Mouse (Mus musculus): ENCODE data around the gene Fads3. TPM values are rescaled to one million over a fixed set of nuclear protein-coding genes. Genes with fewer than 3 reads are reported as not detected.
A peak's percentile ranks its signal among the peaks of the same experiment; 100 is the strongest.

The Fads3 gene
- polyA plus RNA-seq, 1 experiment from 2014 or later, result 7.3 TPM

DNA sequence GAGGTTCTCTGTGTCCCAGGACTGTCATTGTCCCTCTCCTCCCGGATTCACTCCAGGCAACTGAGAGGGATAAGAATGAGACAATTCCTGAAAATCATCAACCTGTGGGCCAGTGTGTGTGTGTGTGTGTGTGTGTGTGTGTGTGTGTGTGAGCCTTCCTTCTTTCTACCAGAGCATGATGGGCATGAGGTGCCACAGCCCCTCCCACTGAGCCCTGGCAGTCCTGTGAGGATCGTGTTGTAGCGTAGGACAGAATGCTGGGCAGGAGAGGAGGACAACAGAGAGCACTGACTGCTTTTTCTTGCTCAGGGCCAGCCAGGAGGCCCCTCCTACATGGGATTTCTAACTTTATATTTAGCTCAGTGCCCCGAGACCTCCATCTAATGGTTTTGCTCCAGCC is 1.4 kb downstream of the Fads3 start:
- Histone ChIP-seq H3K4me1 (ENCODE audit: control insufficient read depth, low read depth, low read length) (peaks cover 61% of the 10 kb centered on the region), H3K27me3 (ENCODE audit: control insufficient read depth, insufficient read depth, low read depth, low read length) (peaks cover 2% of the 10 kb centered on the region; the same call in 1 of the 2 replicates), H3K4me3 (ENCODE audit: low read depth, low read length) (0 out of 2 replicates have a peak overlapping the region, but pooled peaks have one; percentile 65), H3K9me3 (replicated peaks; ENCODE audit: control insufficient read depth, low read length) (no peaks in the 10 kb centered on the region), H3K27ac (ENCODE audit: low read length) (no peak overlapping the region), H3K4me2 (ENCODE audit: low read depth, low read length) (peak overlapping the region; percentile 87), H3K36me3 (ENCODE audit: control insufficient read depth, insufficient read depth) (no peaks in the 10 kb centered on the region), H3K9ac (ENCODE audit: low read depth, low read length) (no peak overlapping the region)
- 77% methylated on average over 4 of the region's 4 CpGs for WGBS (ENCODE audit: insufficient replicate concordance)
- no peak for ATAC-seq (ENCODE audit: low read depth)

GRCm38 (mm10) chr19:10043643-10044042 is 2.3 kb downstream of the Fads3 start:
- Histone ChIP-seq H3K4me1 (ENCODE audit: control insufficient read depth, low read depth, low read length) (peaks cover 58% of the 10 kb centered on the region), H3K9me3 (replicated peaks; ENCODE audit: control insufficient read depth, low read length) (no peaks in the 10 kb centered on the region), H3K27ac (ENCODE audit: low read length) (no peak overlapping the region; the same call in 1 of the 2 replicates), H3K4me3 (ENCODE audit: low read depth, low read length) (no peak overlapping the region), H3K4me2 (ENCODE audit: low read depth, low read length) (no peak overlapping the region), H3K27me3 (ENCODE audit: control insufficient read depth, insufficient read depth, low read depth, low read length) (peaks cover 2% of the 10 kb centered on the region; the same call in 1 of the 2 replicates), H3K36me3 (ENCODE audit: control insufficient read depth, insufficient read depth) (no peaks in the 10 kb centered on the region), H3K9ac (ENCODE audit: low read depth, low read length) (no peak overlapping the region)
- no peak for ATAC-seq (ENCODE audit: low read depth)

DNA sequence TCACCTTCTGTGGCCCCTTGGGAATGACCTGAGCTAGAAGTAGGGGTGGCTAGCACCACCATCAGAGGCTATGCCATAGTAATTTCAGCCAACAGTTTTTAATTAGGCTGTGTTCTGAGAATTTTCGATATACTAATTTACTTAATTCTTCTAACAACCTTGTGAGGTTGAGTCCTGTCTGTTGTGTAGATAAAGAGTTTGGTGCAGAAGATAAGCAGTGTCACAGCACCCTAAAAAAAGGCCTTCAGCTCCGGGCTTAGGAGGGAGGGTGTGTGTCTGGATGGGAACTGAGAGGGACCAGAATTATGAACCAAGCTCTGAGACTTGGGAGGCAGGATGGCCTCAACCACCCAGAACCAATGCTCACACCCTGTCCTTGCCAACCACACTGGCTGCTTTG is 4.3 kb downstream of the Fads3 start:
- WGBS (ENCODE audit: insufficient replicate concordance), result 28% methylated on average over 2 of the region's 2 CpGs
- Histone ChIP-seq H3K27ac (ENCODE audit: low read length) (no peak overlapping the region), H3K4me3 (ENCODE audit: low read depth, low read length) (no peak overlapping the region), H3K36me3 (ENCODE audit: control insufficient read depth, insufficient read depth) (no peaks in the 10 kb centered on the region), H3K4me1 (ENCODE audit: control insufficient read depth, low read depth, low read length) (peaks cover 55% of the 10 kb centered on the region), H3K27me3 (ENCODE audit: control insufficient read depth, insufficient read depth, low read depth, low read length) (peaks cover 2% of the 10 kb centered on the region; the same call in 1 of the 2 replicates), H3K9me3 (replicated peaks; ENCODE audit: control insufficient read depth, low read length) (no peaks in the 10 kb centered on the region), H3K9ac (ENCODE audit: low read depth, low read length) (no peak overlapping the region), H3K4me2 (ENCODE audit: low read depth, low read length) (no peak overlapping the region)
- no peak for ATAC-seq (ENCODE audit: low read depth)

GRCm38 (mm10) chr19:10046346-10046745 is 5.0 kb downstream of the Fads3 start:
- H3K4me1 ChIP-seq (ENCODE audit: control insufficient read depth, low read depth, low read length), result peaks cover 49% of the 10 kb centered on the region
- no peak overlapping the region for H3K27ac ChIP-seq (ENCODE audit: low read length)
- H3K4me3 ChIP-seq (ENCODE audit: low read depth, low read length), result no peak overlapping the region
- 60% methylated on average over 4 of the region's 4 CpGs for WGBS (ENCODE audit: insufficient replicate concordance)
- no peak overlapping the region for H3K9ac ChIP-seq (ENCODE audit: low read depth, low read length)
- no peaks in the 10 kb centered on the region for H3K36me3 ChIP-seq (ENCODE audit: control insufficient read depth, insufficient read depth)
- H3K27me3 ChIP-seq (ENCODE audit: control insufficient read depth, insufficient read depth, low read depth, low read length), result peaks cover 2% of the 10 kb centered on the region; the same call in 1 of the 2 replicates
- no peak for ATAC-seq (ENCODE audit: low read depth)
- H3K4me2 ChIP-seq (ENCODE audit: low read depth, low read length), result no peak overlapping the region
- no peaks in the 10 kb centered on the region for H3K9me3 ChIP-seq (replicated peaks; ENCODE audit: control insufficient read depth, low read length)

- H3K4me2 ChIP-seq (ENCODE audit: low read depth, low read length), result no peak overlapping the region
- peaks cover 43% of the 10 kb centered on the region for H3K4me1 ChIP-seq (ENCODE audit: control insufficient read depth, low read depth, low read length)
- H3K9me3 ChIP-seq (replicated peaks; ENCODE audit: control insufficient read depth, low read length), result no peaks in the 10 kb centered on the region
- H3K27me3 ChIP-seq (ENCODE audit: control insufficient read depth, insufficient read depth, low read depth, low read length), result no peaks in the 10 kb centered on the region; the same call in 1 of the 2 replicates
- no peak for ATAC-seq (ENCODE audit: low read depth)
- H3K27ac ChIP-seq (ENCODE audit: low read length), result no peak overlapping the region
- H3K4me3 ChIP-seq (ENCODE audit: low read depth, low read length), result no peak overlapping the region
- 16% methylated on average over 3 of the region's 3 CpGs for WGBS (ENCODE audit: insufficient replicate concordance)
- no peak overlapping the region for H3K9ac ChIP-seq (ENCODE audit: low read depth, low read length)
- H3K36me3 ChIP-seq (ENCODE audit: control insufficient read depth, insufficient read depth), result no peaks in the 10 kb centered on the region
Observed at GRCm38 (mm10) chr19:10046983-10047382, 5.6 kb downstream of the Fads3 start.

- H3K27ac ChIP-seq (ENCODE audit: low read length), result no peak overlapping the region
- H3K36me3 ChIP-seq (ENCODE audit: control insufficient read depth, insufficient read depth), result no peaks in the 10 kb centered on the region
- ATAC-seq (ENCODE audit: low read depth), result no peak
- no peaks in the 10 kb centered on the region for H3K27me3 ChIP-seq (ENCODE audit: control insufficient read depth, insufficient read depth, low read depth, low read length)
- no peak overlapping the region for H3K4me2 ChIP-seq (ENCODE audit: low read depth, low read length)
- no peak overlapping the region for H3K4me3 ChIP-seq (ENCODE audit: low read depth, low read length)
- no peak overlapping the region for H3K9ac ChIP-seq (ENCODE audit: low read depth, low read length)
- H3K9me3 ChIP-seq (replicated peaks; ENCODE audit: control insufficient read depth, low read length), result no peaks in the 10 kb centered on the region
- peaks cover 26% of the 10 kb centered on the region for H3K4me1 ChIP-seq (ENCODE audit: control insufficient read depth, low read depth, low read length)
Observed at GRCm38 (mm10) chr19:10049533-10049932, 8.2 kb downstream of the Fads3 start.

GRCm38 (mm10) chr19:10050438-10050837 is 9.1 kb downstream of the Fads3 start:
- Histone ChIP-seq H3K27me3 (ENCODE audit: control insufficient read depth, insufficient read depth, low read depth, low read length) (no peaks in the 10 kb centered on the region), H3K4me3 (ENCODE audit: low read depth, low read length) (no peak overlapping the region), H3K36me3 (ENCODE audit: control insufficient read depth, insufficient read depth) (no peaks in the 10 kb centered on the region), H3K9me3 (replicated peaks; ENCODE audit: control insufficient read depth, low read length) (no peaks in the 10 kb centered on the region), H3K9ac (ENCODE audit: low read depth, low read length) (no peak overlapping the region), H3K27ac (ENCODE audit: low read length) (no peak overlapping the region), H3K4me1 (ENCODE audit: control insufficient read depth, low read depth, low read length) (peaks cover 17% of the 10 kb centered on the region), H3K4me2 (ENCODE audit: low read depth, low read length) (no peak overlapping the region)
- no peak for ATAC-seq (ENCODE audit: low read depth)
- 50% methylated on average over 2 of the region's 2 CpGs for WGBS (ENCODE audit: insufficient replicate concordance)

DNA sequence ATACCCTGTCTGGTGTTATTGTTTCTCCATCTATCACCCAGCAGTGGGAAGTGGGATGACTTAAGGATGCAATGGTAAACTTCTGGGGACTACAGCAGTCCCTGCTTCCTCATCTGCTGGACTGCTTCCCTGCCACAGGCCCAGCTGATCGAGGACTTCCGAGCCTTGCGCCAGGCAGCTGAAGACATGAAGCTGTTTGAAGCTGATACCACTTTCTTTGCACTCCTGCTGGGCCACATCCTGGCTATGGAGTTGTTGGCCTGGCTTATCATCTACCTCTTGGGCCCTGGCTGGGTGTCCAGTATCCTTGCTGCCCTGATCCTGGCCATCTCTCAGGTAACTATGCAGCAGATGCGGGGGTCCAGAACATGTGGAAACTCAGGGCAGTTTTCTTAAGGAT is 11.3 kb downstream of the Fads3 start:
- WGBS (ENCODE audit: insufficient replicate concordance), result 67% methylated on average over 4 of the region's 4 CpGs
- peaks cover 3% of the 10 kb centered on the region for H3K4me1 ChIP-seq (ENCODE audit: control insufficient read depth, low read depth, low read length)
- H3K36me3 ChIP-seq (ENCODE audit: control insufficient read depth, insufficient read depth), result no peaks in the 10 kb centered on the region
- no peak overlapping the region for H3K27ac ChIP-seq (ENCODE audit: low read length)
- ATAC-seq (ENCODE audit: low read depth), result no peak
- no peaks in the 10 kb centered on the region for H3K9me3 ChIP-seq (replicated peaks; ENCODE audit: control insufficient read depth, low read length)
- no peaks in the 10 kb centered on the region for H3K27me3 ChIP-seq (ENCODE audit: control insufficient read depth, insufficient read depth, low read depth, low read length)
- no peak overlapping the region for H3K9ac ChIP-seq (ENCODE audit: low read depth, low read length)
- no peak overlapping the region for H3K4me3 ChIP-seq (ENCODE audit: low read depth, low read length)
- no peak overlapping the region for H3K4me2 ChIP-seq (ENCODE audit: low read depth, low read length)

DNA sequence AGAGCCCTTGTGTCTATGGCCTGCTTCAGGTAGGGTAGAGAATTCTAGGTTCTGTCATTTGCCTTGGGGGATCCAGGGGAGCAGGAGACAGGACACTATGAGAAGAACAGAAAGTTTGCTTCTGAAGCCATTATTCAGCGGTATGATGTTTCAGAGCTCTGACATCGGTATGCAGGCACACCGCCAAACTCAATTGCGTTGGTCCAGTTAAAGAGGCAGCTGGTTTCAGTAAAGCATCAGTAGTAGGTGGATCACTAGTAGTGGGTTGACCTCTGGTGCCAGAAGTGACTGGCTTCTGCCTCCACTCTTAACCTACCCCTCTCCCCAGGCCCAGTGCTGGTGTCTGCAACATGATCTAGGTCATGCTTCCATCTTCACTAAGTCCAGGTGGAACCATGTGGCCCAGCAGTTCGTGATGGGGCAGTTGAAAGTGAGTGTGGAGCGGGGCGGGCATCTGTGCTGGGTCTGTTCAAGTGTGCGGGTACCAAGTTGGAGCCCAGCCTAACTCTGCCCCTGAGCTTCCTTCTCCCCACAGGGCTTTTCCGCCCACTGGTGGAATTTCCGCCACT is 12.4 kb downstream of the Fads3 start:
- no peak for ATAC-seq (ENCODE audit: low read depth)
- H3K9ac ChIP-seq (ENCODE audit: low read depth, low read length), result no peak overlapping the region
- H3K27ac ChIP-seq (ENCODE audit: low read length), result no peak overlapping the region
- H3K27me3 ChIP-seq (ENCODE audit: control insufficient read depth, insufficient read depth, low read depth, low read length), result no peaks in the 10 kb centered on the region
- H3K4me3 ChIP-seq (ENCODE audit: low read depth, low read length), result no peak overlapping the region
- WGBS (ENCODE audit: insufficient replicate concordance), result 85% methylated on average over 10 of the region's 10 CpGs
- no peaks in the 10 kb centered on the region for H3K36me3 ChIP-seq (ENCODE audit: control insufficient read depth, insufficient read depth)
- H3K4me1 ChIP-seq (ENCODE audit: control insufficient read depth, low read depth, low read length), result peaks cover 3% of the 10 kb centered on the region
- no peaks in the 10 kb centered on the region for H3K9me3 ChIP-seq (replicated peaks; ENCODE audit: control insufficient read depth, low read length)
- no peak overlapping the region for H3K4me2 ChIP-seq (ENCODE audit: low read depth, low read length)

All from liver, embryonic 16.5 days (tissue).